Mouse (Mus musculus) T-helper 1 cell (primary cell): ENCODE data around the gene Lats1.
"Not testable (repeated sequence)": the region's sequence is repeated elsewhere in the genome, so short reads cannot be mapped to it uniquely, and the experiment has no call there.

Experiments used
- in situ Hi-C: fragments of 300-600 bp; cut with MboI, MseI; formaldehyde crosslinking; loops from one replicate; pipeline ENCODE4 v1.15.1; 2025; ENCODE audit warnings: high pct_unique_total_duplicates

Lats1 gene

GRCm38 (mm10) chr10:7726501-7726812 is 45.4 kb downstream of the Lats1 start:
- in situ Hi-C loops = loop anchor here (10.0 kb wide), 1 partner anchor 232 kb away; no protein-coding TSS in a partner anchor

- in situ Hi-C loops = loop anchor here (10.0 kb wide), 1 partner anchor 232 kb away; no protein-coding TSS in a partner anchor
These were observed 46.0 kb downstream of the Lats1 start for GRCm38 (mm10) chr10:7727011-7727410.

GRCm38 (mm10) chr10:7731582-7731981 is 50.6 kb downstream of the Lats1 start:
- in situ Hi-C loops = no loop called here

GRCm38 (mm10) chr10:7737122-7737521 is 56.1 kb downstream of the Lats1 start:
- in situ Hi-C loops = no loop called here

- in situ Hi-C loops = no loop called here
These were observed 56.9 kb downstream of the Lats1 start for GRCm38 (mm10) chr10:7737914-7738313.

GRCm38 (mm10) chr10:7745528-7745927 is 64.5 kb downstream of the Lats1 start:
- in situ Hi-C loops = not testable (repeated sequence)

GRCm38 (mm10) chr10:7748752-7749151 is 67.7 kb downstream of the Lats1 start:
- in situ Hi-C loops = no loop called here

- in situ Hi-C loops = no loop called here
These were observed 76.5 kb downstream of the Lats1 start for GRCm38 (mm10) chr10:7757544-7757943.
